Mouse (Mus musculus): Measurements from ENCODE around the gene Unc50.

DNA sequence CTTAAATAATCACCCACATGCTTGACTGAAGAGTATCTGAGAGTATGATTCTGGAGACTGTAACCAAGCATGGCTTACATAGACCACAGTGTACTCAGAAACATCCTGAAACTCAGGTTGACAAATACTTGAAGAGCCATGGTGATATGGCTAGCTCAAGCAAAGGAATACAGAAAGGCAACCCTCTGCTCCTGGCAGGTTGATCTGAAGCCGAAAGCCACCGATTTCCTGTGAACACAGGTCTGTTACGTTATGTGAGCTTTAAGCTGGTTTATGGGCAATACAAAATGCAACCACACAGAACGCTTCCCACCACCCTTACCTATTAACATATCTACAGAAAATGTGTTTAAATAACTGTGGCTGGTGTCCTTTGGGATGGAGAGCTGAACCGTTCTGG is 39.1 kb downstream of the Unc50 start:
- no peak for TF ChIP-seq CTCF (conservative IDR thresholded peaks at IDR 0.05; ENCODE audit: insufficient read depth, insufficient read length, low read depth, low read length)
- TF ChIP-seq POLR2A (IDR thresholded peaks at IDR 0.05; ENCODE audit: low read depth, low read length) = no peak
